Mouse (Mus musculus) midbrain, embryonic 13.5 days (tissue): ENCODE measurements around the gene Ang2. TPM values are rescaled to one million over a fixed set of nuclear protein-coding genes. Genes with fewer than 3 reads are reported as not detected.
"Not testable (repeated sequence)": the region's sequence is repeated elsewhere in the genome, so short reads cannot be mapped to it uniquely, and the experiment has no call there.

Experiments
- ATAC-seq: fragments of 200-750 bp; cut with Nextera tagmentation; 2 replicates; pipeline ENCODE4 v1.8.0; 2017; ENCODE audit warnings: mild to moderate bottlenecking, moderate TSS enrichment, moderate library complexity
- H3K27ac ChIP-seq: fragments of 300-500 bp; sonication (generic); 2 replicates; pipeline ENCODE4 v1.5.1; 2015; ENCODE audit warnings: inconsistent platforms, mild to moderate bottlenecking, moderate library complexity
- H3K27me3 ChIP-seq: fragments of 300-500 bp; sonication (generic); 2 replicates; pipeline ENCODE4 v1.6.1; 2015; ENCODE audit warnings: mild to moderate bottlenecking, inconsistent platforms
- H3K36me3 ChIP-seq: fragments of 300-500 bp; sonication (generic); 2 replicates; pipeline ENCODE4 v1.6.1; 2015; ENCODE audit warnings: mild to moderate bottlenecking, inconsistent platforms
- H3K4me1 ChIP-seq: fragments of 300-500 bp; sonication (generic); replicated peaks from 2 replicates; pipeline ENCODE4 v1.6.1; 2015; ENCODE audit warnings: inconsistent platforms
- H3K4me2 ChIP-seq: fragments of 300-500 bp; sonication (generic); replicated peaks from 2 replicates; pipeline ENCODE4 v1.6.1; 2015; ENCODE audit warnings: moderate library complexity, mild to moderate bottlenecking, inconsistent platforms
- H3K4me3 ChIP-seq: fragments of 300-500 bp; sonication (generic); replicated peaks from 2 replicates; pipeline ENCODE4 v1.5.1; 2015; ENCODE audit warnings: mild to moderate bottlenecking, inconsistent platforms
- H3K9ac ChIP-seq: fragments of 300-500 bp; sonication (generic); replicated peaks from 2 replicates; pipeline ENCODE4 v1.6.1; 2015; ENCODE audit warnings: mild to moderate bottlenecking, inconsistent platforms
- H3K9me3 ChIP-seq: fragments of 300-500 bp; sonication (generic); 2 replicates; pipeline ENCODE4 v1.6.1; 2016; ENCODE audit warnings: mild to moderate bottlenecking, inconsistent platforms
- WGBS: fragments of 180-500 bp; shearing (Covaris S2); methylation state at CpG from one replicate; pipeline ENCODE4 v1.1.7; 2015; 5-methylcytosine and 5-hydroxymethylcytosine counted together
- polyA plus RNA-seq: library from polyadenylated mRNA; unstranded; fragments of >200 nt; fragmentation: Nextera tagmentation; extraction: Ambion mirVana; gene quantifications from 2 replicates; pipeline ENCODE4 v1.2.1, GENCODE M21; 2015

Gene Ang2
- polyA plus RNA-seq, 1 experiment from 2014 or later: not detected

GRCm38 (mm10) chr14:51172095-51172865, 26.7 kb downstream of the Ang2 start:
- H3K27me3 ChIP-seq, H3K4me2 ChIP-seq, H3K27ac ChIP-seq, H3K9ac ChIP-seq, H3K9me3 ChIP-seq, H3K4me3 ChIP-seq, H3K36me3 ChIP-seq, H3K4me1 ChIP-seq: not testable (repeated sequence)
- peak; percentile 37; the same call in 1 of the 2 replicates for ATAC-seq
- WGBS: 34% methylated on average over 9 of the region's 9 CpGs

- Histone ChIP-seq H3K4me3 (no peak overlapping the region), H3K27ac (no peak overlapping the region), H3K4me2 (no peak overlapping the region), H3K4me1 (no peaks in the 10 kb centered on the region), H3K9ac (no peak overlapping the region), H3K27me3 (no peaks in the 10 kb centered on the region), H3K9me3 (no peaks in the 10 kb centered on the region), H3K36me3 (no peaks in the 10 kb centered on the region)
- ATAC-seq: no peak
These were observed 32.9 kb downstream of the Ang2 start for GRCm38 (mm10) chr14:51166068-51166467.

GRCm38 (mm10) chr14:51165435-51165834, 33.5 kb downstream of the Ang2 start:
- Histone ChIP-seq H3K27me3 (no peaks in the 10 kb centered on the region), H3K9ac (no peak overlapping the region), H3K9me3 (no peaks in the 10 kb centered on the region), H3K4me2 (no peak overlapping the region), H3K4me1 (no peaks in the 10 kb centered on the region), H3K27ac (no peak overlapping the region), H3K36me3 (no peaks in the 10 kb centered on the region), H3K4me3 (no peak overlapping the region)
- 100% methylated on average over 1 of the region's 1 CpGs for WGBS
- no peak for ATAC-seq

- H3K4me3 ChIP-seq, H3K9me3 ChIP-seq, H3K27me3 ChIP-seq, H3K4me1 ChIP-seq, H3K27ac ChIP-seq, H3K4me2 ChIP-seq, H3K9ac ChIP-seq, H3K36me3 ChIP-seq, ATAC-seq: not testable (repeated sequence)
- WGBS: 96% methylated on average over 6 of the region's 6 CpGs
These were observed 35.6 kb downstream of the Ang2 start for GRCm38 (mm10) chr14:51163323-51163722.

GRCm38 (mm10) chr14:51161976-51162375, 37.0 kb downstream of the Ang2 start, which contains the start of gene Rnase2b:
TSS of gene Rnase2b (plus strand) at chr14:51162260.
- not testable (repeated sequence) for H3K27me3 ChIP-seq, H3K4me2 ChIP-seq, H3K4me3 ChIP-seq, H3K27ac ChIP-seq, H3K36me3 ChIP-seq, ATAC-seq, H3K9ac ChIP-seq, H3K4me1 ChIP-seq, H3K9me3 ChIP-seq
- 90% methylated on average over 3 of the region's 3 CpGs for WGBS

- H3K27ac ChIP-seq: no peak overlapping the region
- ATAC-seq: no peak
- 100% methylated on average over 1 of the region's 1 CpGs for WGBS
- H3K4me1 ChIP-seq: no peaks in the 10 kb centered on the region
- H3K4me2 ChIP-seq: no peak overlapping the region
- H3K9ac ChIP-seq: no peak overlapping the region
- no peaks in the 10 kb centered on the region for H3K9me3 ChIP-seq
- H3K27me3 ChIP-seq: no peaks in the 10 kb centered on the region
- H3K36me3 ChIP-seq: no peaks in the 10 kb centered on the region
- H3K4me3 ChIP-seq: no peak overlapping the region
These were observed 41.9 kb downstream of the Ang2 start for GRCm38 (mm10) chr14:51157072-51157471.

GRCm38 (mm10) chr14:51156736-51157068, 42.2 kb downstream of the Ang2 start:
- Histone ChIP-seq H3K9me3 (no peaks in the 10 kb centered on the region), H3K9ac (no peak overlapping the region), H3K27ac (no peak overlapping the region), H3K4me3 (no peak overlapping the region), H3K4me2 (no peak overlapping the region), H3K36me3 (no peaks in the 10 kb centered on the region), H3K27me3 (no peaks in the 10 kb centered on the region), H3K4me1 (no peaks in the 10 kb centered on the region)
- no peak for ATAC-seq
- WGBS: 87% methylated on average over 4 of the region's 4 CpGs

GRCm38 (mm10) chr14:51156056-51156735, 42.8 kb downstream of the Ang2 start:
- Histone ChIP-seq H3K4me2 (no peak overlapping the region), H3K27me3 (no peaks in the 10 kb centered on the region), H3K9me3 (no peaks in the 10 kb centered on the region), H3K9ac (no peak overlapping the region), H3K4me3 (no peak overlapping the region), H3K4me1 (no peaks in the 10 kb centered on the region), H3K27ac (no peak overlapping the region), H3K36me3 (no peaks in the 10 kb centered on the region)
- 91% methylated on average over 5 of the region's 5 CpGs for WGBS
- no peak for ATAC-seq

GRCm38 (mm10) chr14:51152249-51152870, 46.6 kb downstream of the Ang2 start:
- H3K27ac ChIP-seq: no peak overlapping the region
- H3K4me2 ChIP-seq: no peak overlapping the region
- no peak overlapping the region for H3K4me3 ChIP-seq
- no peak for ATAC-seq
- H3K9ac ChIP-seq: no peak overlapping the region
- no peaks in the 10 kb centered on the region for H3K36me3 ChIP-seq
- no peaks in the 10 kb centered on the region for H3K27me3 ChIP-seq
- H3K4me1 ChIP-seq: no peaks in the 10 kb centered on the region
- WGBS: 90% methylated on average over 5 of the region's 5 CpGs
- no peaks in the 10 kb centered on the region for H3K9me3 ChIP-seq

- ATAC-seq: no peak
- no peaks in the 10 kb centered on the region for H3K9me3 ChIP-seq
- WGBS: 94% methylated on average over 3 of the region's 3 CpGs
- H3K9ac ChIP-seq: no peak overlapping the region
- H3K4me1 ChIP-seq: no peaks in the 10 kb centered on the region
- H3K36me3 ChIP-seq: no peaks in the 10 kb centered on the region
- no peaks in the 10 kb centered on the region for H3K27me3 ChIP-seq
- H3K27ac ChIP-seq: no peak overlapping the region
- no peak overlapping the region for H3K4me2 ChIP-seq
- no peak overlapping the region for H3K4me3 ChIP-seq
These were observed 48.6 kb downstream of the Ang2 start for GRCm38 (mm10) chr14:51150206-51150831.

- ATAC-seq: no peak
- H3K9me3 ChIP-seq: no peaks in the 10 kb centered on the region
- H3K27ac ChIP-seq: no peak overlapping the region
- H3K4me3 ChIP-seq: no peak overlapping the region
- no peaks in the 10 kb centered on the region for H3K27me3 ChIP-seq
- H3K9ac ChIP-seq: no peak overlapping the region
- no peaks in the 10 kb centered on the region for H3K4me1 ChIP-seq
- WGBS: 73% methylated on average over 5 of the region's 5 CpGs
- no peaks in the 10 kb centered on the region for H3K36me3 ChIP-seq
- no peak overlapping the region for H3K4me2 ChIP-seq
These were observed 49.8 kb downstream of the Ang2 start for GRCm38 (mm10) chr14:51149164-51149563.

- H3K27me3 ChIP-seq: no peaks in the 10 kb centered on the region
- no peaks in the 10 kb centered on the region for H3K4me1 ChIP-seq
- no peaks in the 10 kb centered on the region for H3K9me3 ChIP-seq
- H3K36me3 ChIP-seq: no peaks in the 10 kb centered on the region
- H3K4me3 ChIP-seq: no peak overlapping the region
- no peak overlapping the region for H3K27ac ChIP-seq
- no peak overlapping the region for H3K9ac ChIP-seq
- H3K4me2 ChIP-seq: no peak overlapping the region
- WGBS: 71% methylated on average over 3 of the region's 3 CpGs
- no peak for ATAC-seq
These were observed 50.9 kb downstream of the Ang2 start for GRCm38 (mm10) chr14:51148006-51148405.
